Mouse (Mus musculus) heart, postnatal 4 days (tissue): ENCODE results near the gene Brd1. TPM values are rescaled to one million over a fixed set of nuclear protein-coding genes. Genes with fewer than 3 reads are reported as not detected.
"Not testable (repeated sequence)": the region's sequence is repeated elsewhere in the genome, so short reads cannot be mapped to it uniquely, and the experiment has no call there.

Experiments used
- DNase-seq: peaks from one replicate; pipeline ENCODE4 v3.0.0; 2021
- total RNA-seq, 2 experiments: library from RNA; stranded (reverse); gene quantifications; 2 replicates each; pipeline ENCODE4 v1.2.3; 2021

The Brd1 gene
- total RNA-seq, 2 experiments from 2014 or later: 45.1 to 46.7 TPM

- DNase-seq: no peak
Measured at GRCm38 (mm10) chr15:88730717-88731116, 3.3 kb downstream of the Brd1 start.

- DNase-seq: no peak
Measured at GRCm38 (mm10) chr15:88727204-88727603, 6.8 kb downstream of the Brd1 start.

- DNase-seq: no peak
Measured at GRCm38 (mm10) chr15:88725036-88725435, 9.0 kb downstream of the Brd1 start.

- no peak for DNase-seq
Measured at GRCm38 (mm10) chr15:88724311-88724710, 9.7 kb downstream of the Brd1 start.

- no peak for DNase-seq
Measured at GRCm38 (mm10) chr15:88723205-88723604, 10.8 kb downstream of the Brd1 start.

GRCm38 (mm10) chr15:88717239-88717638 lies 16.8 kb downstream of the Brd1 start:
- DNase-seq: no peak

GRCm38 (mm10) chr15:88716350-88716749 lies 17.7 kb downstream of the Brd1 start:
- no peak for DNase-seq

- DNase-seq: no peak
Measured at GRCm38 (mm10) chr15:88714021-88714589, 19.9 kb downstream of the Brd1 start.

GRCm38 (mm10) chr15:88712501-88712900 lies 21.5 kb downstream of the Brd1 start:
- no peak for DNase-seq

- no peak for DNase-seq
Measured at GRCm38 (mm10) chr15:88709878-88710277, 24.2 kb downstream of the Brd1 start.

- DNase-seq: no peak
Measured at GRCm38 (mm10) chr15:88708657-88709511, 25.1 kb downstream of the Brd1 start.

GRCm38 (mm10) chr15:88708204-88708603 lies 25.8 kb downstream of the Brd1 start:
- no peak for DNase-seq

GRCm38 (mm10) chr15:88706987-88707386 lies 27.0 kb downstream of the Brd1 start:
- not testable (repeated sequence) for DNase-seq

GRCm38 (mm10) chr15:88706320-88706719 lies 27.7 kb downstream of the Brd1 start:
- DNase-seq: no peak

GRCm38 (mm10) chr15:88704284-88704683 lies 29.7 kb downstream of the Brd1 start:
- DNase-seq: no peak

GRCm38 (mm10) chr15:88702501-88702900 lies 31.5 kb downstream of the Brd1 start:
- peak; percentile 42 for DNase-seq

- DNase-seq: no peak
Measured at GRCm38 (mm10) chr15:88700759-88701158, 33.3 kb downstream of the Brd1 start.

- no peak for DNase-seq
Measured at GRCm38 (mm10) chr15:88699508-88699907, 34.5 kb downstream of the Brd1 start.

- DNase-seq: no peak
Measured at GRCm38 (mm10) chr15:88697586-88697985, 36.4 kb downstream of the Brd1 start.

GRCm38 (mm10) chr15:88696055-88696454 lies 38.0 kb downstream of the Brd1 start:
- no peak for DNase-seq

GRCm38 (mm10) chr15:88694033-88694432 lies 40.0 kb downstream of the Brd1 start:
- DNase-seq: peak; percentile 20

GRCm38 (mm10) chr15:88692720-88693119 lies 41.3 kb downstream of the Brd1 start:
- DNase-seq: no peak

GRCm38 (mm10) chr15:88691129-88691528 lies 42.9 kb downstream of the Brd1 start:
- no peak for DNase-seq

- no peak for DNase-seq
Measured at GRCm38 (mm10) chr15:88688120-88688519, 45.9 kb downstream of the Brd1 start.
